Mouse (Mus musculus) megakaryocyte, embryonic 14.5 days (primary cell): ENCODE measurements around the gene Zp3.

Experiments used
- FLI1 ChIP-seq: IDR thresholded peaks from 2 replicates; pipeline ENCODE4 v1.6.1; 2012; ENCODE audit warnings: low read length, inconsistent platforms, mixed read lengths
- GATA1 ChIP-seq: IDR thresholded peaks from 3 replicates; pipeline ENCODE4 v1.6.1; 2012; ENCODE audit warnings: mixed read lengths, low read length, inconsistent platforms, borderline replicate concordance

- TF ChIP-seq FLI1 (no peak), GATA1 (no peak)
Observed at GRCm38 (mm10) chr5:136016014-136016876, 36.3 kb downstream of the Zp3 start.
